Mouse (Mus musculus) granulocyte monocyte progenitor cell, adult 5-6 weeks (primary cell): ENCODE data around the gene Gm4846. TPM values are rescaled to one million over a fixed set of nuclear protein-coding genes. Genes with fewer than 3 reads are reported as not detected.
"Not testable (repeated sequence)": the region's sequence is repeated elsewhere in the genome, so short reads cannot be mapped to it uniquely, and the experiment has no call there.

Source experiments
- ATAC-seq: replicated peaks from 2 replicates; pipeline ENCODE4 v1.8.0; 2016; ENCODE audit warnings: mild to moderate bottlenecking, moderate TSS enrichment, inconsistent platforms; ENCODE audit not compliant: poor library complexity, severe bottlenecking
- total RNA-seq, 2 experiments: library from RNA; stranded (forward) in 1 of 2; stranded (reverse) in 1 of 2; fragments of 200-712, 200-1000 nt in 1 of 2; fragments of >200 nt in 1 of 2; fragmentation: Nextera tagmentation in 1 of 2; gene quantifications; 2 replicates each; pipeline ENCODE4 v1.2.3; 2014 to 2017

Gm4846 gene
- total RNA-seq (2014; fragmentation: Nextera tagmentation): not detected in 2 replicates
- total RNA-seq (2017): not detected in 2 replicates

DNA sequence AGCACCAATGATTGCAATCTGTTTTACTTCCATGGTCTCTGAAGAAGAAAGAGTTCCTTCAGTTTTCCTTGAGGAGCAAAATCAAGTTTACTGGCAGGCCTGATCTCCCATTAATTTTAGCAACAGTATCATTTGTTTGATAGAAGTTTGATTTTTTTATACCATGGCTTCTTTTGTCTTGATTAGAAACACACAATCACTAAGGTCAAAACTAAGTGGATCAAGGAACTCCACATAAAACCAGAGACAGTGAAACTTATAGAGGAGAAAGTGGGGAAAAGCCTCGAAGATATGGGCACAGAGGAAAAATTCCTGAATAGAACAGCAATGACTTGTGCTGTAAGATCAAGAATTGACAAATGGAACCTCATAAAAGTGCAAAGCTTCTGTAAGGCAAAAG is at the start of gene Gm4846:
Gene Gm4846 (minus strand): TSS at position 101 of the 400 bp plus-strand sequence.
- not testable (repeated sequence) for ATAC-seq

DNA sequence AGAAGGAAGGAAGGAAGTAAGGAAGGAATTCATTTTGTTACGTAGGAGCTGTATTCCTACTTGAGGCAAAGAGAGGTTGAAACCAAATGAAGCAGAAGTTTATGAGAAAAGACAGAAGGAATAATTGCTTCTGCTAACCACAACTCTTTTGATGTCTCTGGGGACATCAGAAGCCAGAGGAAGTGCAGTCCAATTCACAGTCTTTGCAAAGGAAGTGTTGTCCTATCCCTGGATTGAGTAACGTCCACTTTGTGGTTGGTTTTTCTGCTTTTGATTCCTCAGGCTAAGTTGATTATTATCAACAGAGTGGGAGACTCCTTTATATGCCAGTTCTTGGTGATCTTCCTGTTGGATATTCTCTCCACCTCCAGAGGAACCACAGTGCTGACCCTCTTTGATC is 34.1 kb upstream of the Gm4846 start:
- peak; percentile 95 for ATAC-seq

DNA sequence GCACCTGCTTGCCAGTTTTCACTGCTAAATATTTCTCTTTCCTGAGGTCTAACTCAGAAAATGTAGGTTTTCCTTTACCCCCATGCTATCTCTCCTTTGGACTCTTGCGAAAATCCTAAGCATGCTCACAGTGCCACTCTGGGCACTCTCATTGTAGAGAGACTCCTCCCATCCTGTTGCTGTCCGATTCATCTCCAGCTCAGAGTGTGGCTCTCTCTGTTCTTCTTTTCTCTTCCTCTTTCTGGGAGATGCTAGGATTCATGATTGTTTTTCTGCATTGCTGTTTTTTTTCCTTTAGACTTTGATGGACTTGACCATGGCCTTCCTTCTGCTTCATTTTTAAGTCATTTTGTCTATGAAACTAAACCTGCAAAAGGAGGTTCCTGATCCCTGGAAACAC is 27.3 kb upstream of the Gm4846 start:
- ATAC-seq: peak; percentile 99

DNA sequence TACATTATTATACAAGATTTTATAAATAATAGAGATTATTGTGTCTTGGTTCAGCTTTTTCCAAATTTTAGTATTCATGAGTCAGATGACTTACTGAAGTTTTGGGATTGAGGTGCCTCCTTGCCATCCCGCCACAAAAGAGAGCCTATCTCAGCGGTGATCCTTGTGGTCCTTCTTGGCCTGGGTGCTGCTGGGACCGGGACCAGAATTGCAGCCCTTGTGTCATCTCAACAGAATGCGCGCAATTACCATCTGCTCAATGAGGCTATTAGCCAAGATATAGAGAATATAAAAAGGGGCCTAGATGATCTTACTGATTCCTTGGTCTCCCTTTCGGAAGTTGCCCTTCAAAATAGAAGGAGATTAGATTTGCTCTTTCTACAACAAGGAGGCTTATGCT is 22.2 kb upstream of the Gm4846 start:
- not testable (repeated sequence) for ATAC-seq

DNA sequence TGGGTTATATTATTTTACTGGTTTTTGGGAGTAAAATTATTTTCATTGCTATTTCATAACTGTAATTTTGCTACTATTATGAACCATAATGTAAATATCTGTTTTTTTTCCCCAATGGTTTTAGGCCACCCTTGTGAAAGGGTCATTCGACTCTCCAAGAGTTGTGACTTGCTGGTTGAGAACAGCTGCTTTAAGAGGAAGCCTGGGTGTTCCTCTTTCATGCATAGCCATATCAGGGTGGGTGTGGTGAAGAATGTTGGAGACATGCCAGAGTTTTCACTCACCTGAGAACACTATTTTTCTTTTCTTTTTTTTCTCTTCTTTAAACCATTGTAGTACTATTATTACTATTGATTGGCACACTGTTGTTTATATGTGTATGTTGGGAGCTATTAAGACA is 19.2 kb upstream of the Gm4846 start:
- peak; percentile 59 for ATAC-seq

DNA sequence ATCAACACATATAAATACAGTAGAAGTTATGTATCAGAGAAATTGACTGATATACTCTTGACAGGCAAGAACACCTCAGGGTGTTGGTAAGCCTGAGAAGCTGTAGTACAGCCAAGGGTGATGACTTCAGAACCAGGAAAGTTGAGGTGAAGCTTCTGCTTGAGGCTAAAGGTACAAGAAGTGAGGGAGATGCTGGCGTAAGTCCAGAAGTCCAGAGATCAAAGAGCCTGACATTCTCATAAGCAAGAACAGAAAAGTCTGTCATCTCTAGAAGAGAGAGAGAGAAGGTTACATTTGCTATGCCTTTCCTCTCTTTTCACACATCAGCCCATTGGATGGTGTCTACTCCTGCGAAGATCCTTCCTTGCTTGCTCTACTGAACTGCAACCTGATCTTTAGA is 6.8 kb upstream of the Gm4846 start:
- ATAC-seq: not testable (repeated sequence)

DNA sequence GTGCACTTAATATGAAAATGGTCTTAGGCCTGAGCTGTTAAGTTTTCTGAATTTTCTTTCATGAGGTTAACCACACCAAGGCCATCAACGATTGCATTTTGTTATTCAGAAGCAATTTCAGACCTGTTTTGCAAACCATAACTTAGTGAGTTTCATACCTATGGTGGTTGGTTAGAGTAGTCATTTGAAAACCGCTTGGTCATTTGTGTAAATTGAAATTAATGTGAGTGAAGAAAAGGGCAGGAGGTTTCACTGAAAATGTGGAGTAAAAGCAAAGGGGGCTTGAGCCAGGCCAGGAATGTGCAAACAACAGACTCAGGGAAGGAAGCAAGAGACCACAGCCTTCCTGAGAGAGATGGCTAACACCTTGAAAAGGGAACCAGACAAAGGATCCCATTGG is 17.9 kb downstream of the Gm4846 start:
- no peak for ATAC-seq

DNA sequence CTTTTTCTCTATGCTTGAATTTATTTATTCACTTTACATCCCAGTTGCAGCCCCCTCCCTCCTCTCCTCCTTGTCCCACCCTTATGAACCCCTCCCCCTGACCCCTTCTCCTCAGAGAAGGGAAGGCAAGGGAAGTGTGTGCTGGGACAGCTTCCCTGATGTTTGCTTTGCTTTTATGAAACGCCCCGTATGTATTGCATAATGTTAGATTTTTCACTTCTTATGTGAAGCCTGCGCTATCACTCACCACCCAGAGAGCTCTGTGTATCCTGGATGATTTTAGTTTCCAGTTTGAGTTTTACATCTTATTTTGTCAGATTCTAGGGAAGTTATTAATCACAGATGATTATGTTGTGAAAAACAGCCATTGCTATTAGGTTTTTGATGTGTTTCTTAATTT is 30.2 kb downstream of the Gm4846 start:
- ATAC-seq: no peak

DNA sequence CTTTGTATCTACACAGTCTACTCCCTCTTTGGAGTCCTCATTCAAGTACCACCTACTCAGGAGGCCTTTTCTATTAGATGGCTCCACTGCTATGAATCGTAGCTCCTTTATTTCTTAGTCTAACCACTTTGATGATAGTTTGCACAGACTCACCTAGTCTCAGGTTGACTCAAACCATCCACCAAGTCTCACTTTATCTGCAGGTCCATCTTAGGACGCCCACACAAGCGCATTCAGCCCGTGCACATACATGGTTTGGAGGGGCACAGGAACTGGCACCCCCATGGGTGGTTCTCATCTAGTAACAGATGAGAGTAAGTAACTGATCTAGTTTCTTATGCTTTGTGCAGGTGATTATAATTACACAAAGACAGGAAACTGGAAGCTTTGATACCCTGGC is 34.8 kb downstream of the Gm4846 start:
- no peak for ATAC-seq

DNA sequence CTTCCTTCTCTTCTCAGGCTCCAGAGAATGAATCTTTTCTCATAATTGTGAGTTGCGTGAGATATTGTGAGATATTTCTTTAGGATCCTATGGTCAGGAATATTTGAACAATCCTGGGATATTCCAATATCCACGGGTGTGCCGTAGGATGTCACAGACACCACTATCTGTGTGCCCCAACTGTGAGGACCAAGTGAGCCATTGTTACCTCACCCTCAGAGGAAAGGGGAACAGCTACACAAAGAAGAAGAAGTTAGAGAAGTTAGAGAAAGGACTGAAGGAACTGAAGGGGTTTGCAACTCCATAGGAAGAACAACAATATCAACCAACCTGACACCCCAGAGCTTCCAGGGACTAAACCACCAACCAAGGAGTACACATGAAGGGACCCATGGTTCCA is 55.4 kb downstream of the Gm4846 start:
- ATAC-seq: peak; percentile 63

DNA sequence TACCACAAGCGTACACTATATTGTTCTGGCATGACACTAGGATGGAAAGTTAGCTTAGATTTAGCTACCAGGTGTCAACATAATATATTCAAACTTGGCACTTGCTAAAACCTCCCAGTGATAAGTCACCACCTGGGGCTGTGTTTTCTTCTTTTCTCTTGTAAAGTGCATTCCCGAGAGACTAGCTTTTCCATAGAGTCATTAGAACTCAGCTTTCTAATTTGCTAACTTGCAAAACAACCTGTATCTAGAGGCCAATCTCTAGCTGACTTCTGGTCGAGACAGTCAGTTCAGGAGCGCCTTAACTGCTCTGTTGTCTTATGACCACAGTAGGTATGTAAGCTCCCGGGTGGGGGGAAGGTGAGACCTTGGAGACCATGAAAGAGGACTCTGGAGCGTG is 58.0 kb downstream of the Gm4846 start:
- ATAC-seq: no peak

Other genes with a start within 250 kb of the Gm4846 start
- gene Ildr2, start 243.4 kb downstream of the Gm4846 start, total RNA-seq (2014; fragmentation: Nextera tagmentation): not detected in 2 replicates
- gene Ildr2, start 243.4 kb downstream of the Gm4846 start, total RNA-seq (2017): not detected in 2 replicates
- 36.2 and 43.9 TPM in 2 replicates for gene Tada1, start 118.5 kb downstream of the Gm4846 start, total RNA-seq (2014; fragmentation: Nextera tagmentation)
- gene Tada1, start 118.5 kb downstream of the Gm4846 start, total RNA-seq (2017): 45.4 and 45.9 TPM in 2 replicates
- 9.8 and 12.6 TPM in 2 replicates for gene Pogk, start 87.7 kb downstream of the Gm4846 start, total RNA-seq (2014; fragmentation: Nextera tagmentation)
- gene Pogk, start 87.7 kb downstream of the Gm4846 start, total RNA-seq (2017): 7.5 and 9.2 TPM in 2 replicates
- gene Gm4847, start 150.1 kb upstream of the Gm4846 start, total RNA-seq (2014; fragmentation: Nextera tagmentation): not detected in 2 replicates
- not detected in 2 replicates for gene Gm4847, start 150.1 kb upstream of the Gm4846 start, total RNA-seq (2017)
- not detected in 2 replicates for gene Fmo9, start 184.3 kb upstream of the Gm4846 start, total RNA-seq (2014; fragmentation: Nextera tagmentation)
- not detected in 2 replicates for gene Fmo9, start 184.3 kb upstream of the Gm4846 start, total RNA-seq (2017)